Mouse (Mus musculus): ENCODE results near the gene Bahcc1. TPM values are rescaled to one million over a fixed set of nuclear protein-coding genes. Genes with fewer than 3 reads are reported as not detected.
A peak's percentile ranks its signal among the peaks of the same experiment; 100 is the strongest.

The Bahcc1 gene
- polyA plus RNA-seq, 1 experiment from 2014 or later, result 3.1 TPM

- TF ChIP-seq CTCF (IDR thresholded peaks at IDR 0.05; ENCODE audit: low read depth), result no peak
- peak overlapping the region; percentile 44 for H3K4me3 ChIP-seq (ENCODE audit: low read depth, low read length)
- ATAC-seq, result peak; percentile 94
Measured at GRCm38 (mm10) chr11:120315832-120316689, 83.3 kb downstream of the Bahcc1 start.

GRCm38 (mm10) chr11:120316690-120317254 is 84.0 kb downstream of the Bahcc1 start:
- Histone ChIP-seq H3K4me2 (replicated peaks; ENCODE audit: low read depth) (peak overlapping the region; percentile 83), H3K4me1 (replicated peaks; ENCODE audit: control insufficient read depth, insufficient read depth, low read length) (0 out of 2 replicates have a peak, but pooled peaks cover 5% of the 10 kb centered on the region), H3K9me3 (ENCODE audit: control insufficient read depth) (no peaks in the 10 kb centered on the region), H3K36me3 (ENCODE audit: control insufficient read depth, insufficient read depth) (no peaks in the 10 kb centered on the region), H3K27ac (ENCODE audit: low read depth, low read length) (peak overlapping the region; percentile 90), H3K9ac (ENCODE audit: low read depth, low read length) (peak overlapping the region; percentile 59), H3K4me3 (ENCODE audit: low read depth, low read length) (peak overlapping the region; percentile 44), H3K27me3 (replicated peaks; ENCODE audit: control insufficient read depth, insufficient read depth, low read length) (no peaks in the 10 kb centered on the region)
- no peak for TF ChIP-seq CTCF (IDR thresholded peaks at IDR 0.05; ENCODE audit: low read depth)
- ATAC-seq, result peak; percentile 33
- WGBS, result 8% methylated on average over 13 of the region's 13 CpGs

More at GRCm38 (mm10) chr11:120315832-120316689, 83.3 kb downstream of the Bahcc1 start:
- under 1% methylated on average over 37 of the region's 37 CpGs for WGBS
- Histone ChIP-seq H3K9me3 (ENCODE audit: control insufficient read depth) (no peaks in the 10 kb centered on the region), H3K27ac (ENCODE audit: low read depth, low read length) (peak overlapping the region; percentile 90), H3K36me3 (ENCODE audit: control insufficient read depth, insufficient read depth) (no peaks in the 10 kb centered on the region), H3K9ac (ENCODE audit: low read depth, low read length) (peak overlapping the region; percentile 59), H3K4me2 (replicated peaks; ENCODE audit: low read depth) (peak overlapping the region; percentile 83), H3K4me1 (replicated peaks; ENCODE audit: control insufficient read depth, insufficient read depth, low read length) (peaks cover 11% of the 10 kb centered on the region), H3K27me3 (replicated peaks; ENCODE audit: control insufficient read depth, insufficient read depth, low read length) (no peaks in the 10 kb centered on the region)

GRCm38 (mm10) chr11:120317456-120317855 is 84.7 kb downstream of the Bahcc1 start:
- TF ChIP-seq CTCF (IDR thresholded peaks at IDR 0.05; ENCODE audit: low read depth), result no peak
- H3K27me3 ChIP-seq (replicated peaks; ENCODE audit: control insufficient read depth, insufficient read depth, low read length), result no peaks in the 10 kb centered on the region
- 55% methylated on average over 7 of the region's 7 CpGs for WGBS
- no peaks in the 10 kb centered on the region for H3K36me3 ChIP-seq (ENCODE audit: control insufficient read depth, insufficient read depth)
- peak overlapping the region; percentile 83 for H3K4me2 ChIP-seq (replicated peaks; ENCODE audit: low read depth)
- H3K9ac ChIP-seq (ENCODE audit: low read depth, low read length), result no peak overlapping the region
- H3K4me3 ChIP-seq (ENCODE audit: low read depth, low read length), result no peak overlapping the region
- H3K27ac ChIP-seq (ENCODE audit: low read depth, low read length), result peak overlapping the region; percentile 90
- 0 out of 2 replicates have a peak, but pooled peaks cover 5% of the 10 kb centered on the region for H3K4me1 ChIP-seq (replicated peaks; ENCODE audit: control insufficient read depth, insufficient read depth, low read length)
- no peak for ATAC-seq
- no peaks in the 10 kb centered on the region for H3K9me3 ChIP-seq (ENCODE audit: control insufficient read depth)

- 67% methylated on average over 5 of the region's 5 CpGs for WGBS
- TF ChIP-seq CTCF (IDR thresholded peaks at IDR 0.05; ENCODE audit: low read depth), result no peak
- H3K9ac ChIP-seq (ENCODE audit: low read depth, low read length), result no peak overlapping the region
- H3K27me3 ChIP-seq (replicated peaks; ENCODE audit: control insufficient read depth, insufficient read depth, low read length), result no peaks in the 10 kb centered on the region
- H3K27ac ChIP-seq (ENCODE audit: low read depth, low read length), result no peak overlapping the region
- H3K36me3 ChIP-seq (ENCODE audit: control insufficient read depth, insufficient read depth), result no peaks in the 10 kb centered on the region
- no peaks in the 10 kb centered on the region for H3K9me3 ChIP-seq (ENCODE audit: control insufficient read depth)
- no peak overlapping the region for H3K4me2 ChIP-seq (replicated peaks; ENCODE audit: low read depth)
- no peak for ATAC-seq
- no peak overlapping the region for H3K4me3 ChIP-seq (ENCODE audit: low read depth, low read length)
- 0 out of 2 replicates have a peak, but pooled peaks cover 5% of the 10 kb centered on the region for H3K4me1 ChIP-seq (replicated peaks; ENCODE audit: control insufficient read depth, insufficient read depth, low read length)
Measured at GRCm38 (mm10) chr11:120319310-120319709, 86.6 kb downstream of the Bahcc1 start.

- no peak overlapping the region for H3K4me2 ChIP-seq (replicated peaks; ENCODE audit: low read depth)
- no peaks in the 10 kb centered on the region for H3K27me3 ChIP-seq (replicated peaks; ENCODE audit: control insufficient read depth, insufficient read depth, low read length)
- no peak overlapping the region for H3K27ac ChIP-seq (ENCODE audit: low read depth, low read length)
- no peak for TF ChIP-seq CTCF (IDR thresholded peaks at IDR 0.05; ENCODE audit: low read depth)
- no peak overlapping the region for H3K4me3 ChIP-seq (ENCODE audit: low read depth, low read length)
- 0 out of 2 replicates have a peak, but pooled peaks cover 3% of the 10 kb centered on the region for H3K4me1 ChIP-seq (replicated peaks; ENCODE audit: control insufficient read depth, insufficient read depth, low read length)
- 95% methylated on average over 10 of the region's 10 CpGs for WGBS
- H3K9ac ChIP-seq (ENCODE audit: low read depth, low read length), result no peak overlapping the region
- ATAC-seq, result no peak
- H3K9me3 ChIP-seq (ENCODE audit: control insufficient read depth), result no peaks in the 10 kb centered on the region
- no peaks in the 10 kb centered on the region for H3K36me3 ChIP-seq (ENCODE audit: control insufficient read depth, insufficient read depth)
Measured at GRCm38 (mm10) chr11:120320156-120320555, 87.4 kb downstream of the Bahcc1 start.

GRCm38 (mm10) chr11:120335431-120336021 is 102.8 kb downstream of the Bahcc1 start:
- WGBS, result 69% methylated on average over 6 of the region's 6 CpGs
- H3K4me2 ChIP-seq (replicated peaks; ENCODE audit: low read depth), result no peak overlapping the region
- no peaks in the 10 kb centered on the region for H3K4me1 ChIP-seq (replicated peaks; ENCODE audit: control insufficient read depth, insufficient read depth, low read length)
- H3K27me3 ChIP-seq (replicated peaks; ENCODE audit: control insufficient read depth, insufficient read depth, low read length), result no peaks in the 10 kb centered on the region
- no peak for ATAC-seq
- H3K36me3 ChIP-seq (ENCODE audit: control insufficient read depth, insufficient read depth), result no peaks in the 10 kb centered on the region
- H3K9me3 ChIP-seq (ENCODE audit: control insufficient read depth), result no peaks in the 10 kb centered on the region
- no peak overlapping the region for H3K4me3 ChIP-seq (ENCODE audit: low read depth, low read length)
- no peak overlapping the region for H3K9ac ChIP-seq (ENCODE audit: low read depth, low read length)
- H3K27ac ChIP-seq (ENCODE audit: low read depth, low read length), result no peak overlapping the region
- no peak for TF ChIP-seq CTCF (IDR thresholded peaks at IDR 0.05; ENCODE audit: low read depth)
